14 mouse cellular contexts compared by ENCODE assay signal in genomic region chr15:25662833-25663519, GRCm38 (mm10). TPM values are rescaled to one million over a fixed set of nuclear protein-coding genes. Genes with fewer than 3 reads are reported as not detected.
DNase-seq lines count a peak whose midpoint lies in the region; ATAC-seq lines count a peak whose summit lies in the region.
"Had no signal": no experiment of that assay in that cellular context is flagged by ENCODE, and none has a peak within 500 bp of the region (broad histone marks: within the 10 kb centered on the region; RNA-seq: fewer than 3 reads in every experiment).

No protein-coding gene starts in this region.

- peak overlapping the region; percentile 6; the same call in 1 of the 2 replicates for H3K4me2 ChIP-seq in heart, embryonic 11.5 days
- H3K4me2 ChIP-seq in liver, embryonic 15.5 days, result peak overlapping the region; percentile 32

- 22% methylated on average over 8 of the region's 8 CpGs for WGBS in heart, embryonic 11.5 days (ENCODE audit: insufficient replicate concordance)
- 19% methylated on average over 8 of the region's 8 CpGs for WGBS in large intestine, adult 2 months
- 52% methylated on average over 8 of the region's 8 CpGs for WGBS in liver, embryonic 15.5 days (ENCODE audit: insufficient replicate concordance)

- no peaks in the 10 kb centered on the region for H3K9me3 ChIP-seq in heart, embryonic 11.5 days (replicated peaks; ENCODE audit: control insufficient read depth, low read length)
- H3K9me3 ChIP-seq in liver, embryonic 15.5 days (replicated peaks), result no peaks in the 10 kb centered on the region
- H3K9me3 ChIP-seq: megakaryocyte, embryonic 14.5 days had no signal

- no peaks in the 10 kb centered on the region for H3K36me3 ChIP-seq in heart, embryonic 11.5 days (ENCODE audit: control insufficient read depth, insufficient read depth, low read length)
- 0 out of 2 replicates have a peak, but pooled peaks cover 4% of the 10 kb centered on the region for H3K36me3 ChIP-seq in liver, embryonic 15.5 days (replicated peaks)
- H3K36me3 ChIP-seq: G1E had no signal

- H3K4me1 ChIP-seq in heart, embryonic 11.5 days (ENCODE audit: control insufficient read depth, insufficient read depth, low read length), result peaks cover 3% of the 10 kb centered on the region; the same call in 1 of the 2 replicates
- peaks cover 11% of the 10 kb centered on the region; the same call in 1 of the 2 replicates for H3K4me1 ChIP-seq in liver, embryonic 15.5 days (replicated peaks)

- no peak overlapping the region for H3K4me3 ChIP-seq in heart, embryonic 11.5 days (ENCODE audit: low read depth, low read length)
- H3K4me3 ChIP-seq in liver, embryonic 15.5 days (replicated peaks), result no peak overlapping the region
- H3K4me3 ChIP-seq: megakaryocyte, embryonic 14.5 days had no signal

- no peak overlapping the region for H3K9ac ChIP-seq in heart, embryonic 11.5 days (ENCODE audit: low read depth, low read length)
- H3K9ac ChIP-seq in liver, embryonic 15.5 days, result no peak overlapping the region

- 0 out of 2 replicates have a peak overlapping the region, but pooled peaks have one; percentile 19 for H3K27ac ChIP-seq in heart, embryonic 11.5 days (ENCODE audit: low read depth, low read length)
- H3K27ac ChIP-seq in liver, embryonic 15.5 days (replicated peaks), result peak overlapping the region; percentile 65

- DNase-seq in heart, postnatal 14 days, result no peak
- peak; percentile 78 for DNase-seq in embryo, embryonic 11 days
- peak; percentile 91 for DNase-seq in large intestine, adult 2 months (ENCODE audit: low read depth, low spot score)
- no peak for DNase-seq in thymus, postnatal 14 days
- DNase-seq in cerebellum, postnatal 10 days, result no peak
- no peak for DNase-seq in left cerebral cortex, postnatal 14 days (ENCODE audit: low spot score in 2 of 2)
- DNase-seq: cerebellum, adult 9-10 months; heart, postnatal 4 days; kidney, adult 9 months had no signal

- H3K27me3 ChIP-seq in heart, embryonic 11.5 days (ENCODE audit: control insufficient read depth, insufficient read depth, low read length), result no peaks in the 10 kb centered on the region; the same call in 1 of the 2 replicates
- no peaks in the 10 kb centered on the region for H3K27me3 ChIP-seq in liver, embryonic 15.5 days
- H3K27me3 ChIP-seq: megakaryocyte, embryonic 14.5 days had no signal

- no peak for ATAC-seq in heart, embryonic 11.5 days (replicated peaks; ENCODE audit: insufficient number of reproducible peaks, low FRiP score, low TSS enrichment)
- peak; percentile 84 for ATAC-seq in liver, embryonic 15.5 days (ENCODE audit: insufficient read depth)
- ATAC-seq: activated CD4-positive, CD25-positive, alpha-beta regulatory T cell, adult 4 months had no signal

- intact Hi-C loops in heart, postnatal 14 days (cut with DNase I), result no loop called here
- intact Hi-C loops in left cerebral cortex, postnatal 14 days (cut with DNase I), result no loop called here

RNA-seq across cellular contexts. Expression of gene Myo10, which starts 40.7 kb away (rescaled TPM):
- 11.5 and 15.4 TPM in 2 replicates for polyA plus RNA-seq in heart, embryonic 11.5 days (2014; fragmentation: Nextera tagmentation; extraction: Ambion mirVana)
- total RNA-seq in heart, postnatal 14 days (2021), result 10 to 100 TPM; 64.7 to 66.9 TPM
- 13.8 and 26.0 TPM in 2 replicates for polyA plus RNA-seq in large intestine, adult 2 months (2012; rRNA removed)
- 3.9 TPM in 2 replicates for polyA plus RNA-seq in liver, embryonic 15.5 days (2015; fragmentation: Nextera tagmentation; extraction: Ambion mirVana)
- total RNA-seq in left cerebral cortex, postnatal 14 days (2021), result 10 to 100 TPM; 44.0 to 48.1 TPM
- polyA plus RNA-seq: G1E had no signal

Comparison
In these comparisons a context has a peak if more than half of its experiments do, and no peak if none do; other contexts are left out.
1. DNase-seq: peak in embryo, embryonic 11 days (single experiment) and large intestine, adult 2 months (single experiment); none in heart, postnatal 14 days (0 of 2), thymus, postnatal 14 days (single experiment), cerebellum, postnatal 10 days (0 of 2) and left cerebral cortex, postnatal 14 days (0 of 2).